Comparison of ENCODE assay signal across 9 mouse cellular contexts in genomic region chr6:139908997-139909669, GRCm38 (mm10).
DNase-seq lines count a peak whose midpoint lies in the region; ATAC-seq lines count a peak whose summit lies in the region.
"Had no signal": no experiment of that assay in that cellular context is flagged by ENCODE, and none has a peak within 500 bp of the region (broad histone marks: within the 10 kb centered on the region; RNA-seq: fewer than 3 reads in every experiment).

No protein-coding gene starts in this region.

- no peaks in the 10 kb centered on the region for H3K9me3 ChIP-seq in embryonic facial prominence, embryonic 15.5 days (replicated peaks)
- H3K9me3 ChIP-seq: heart, embryonic 15.5 days had no signal

- no peak overlapping the region for H3K9ac ChIP-seq in embryonic facial prominence, embryonic 15.5 days
- H3K9ac ChIP-seq: heart, embryonic 15.5 days had no signal

- H3K4me3 ChIP-seq in embryonic facial prominence, embryonic 15.5 days (replicated peaks): no peak overlapping the region
- H3K4me3 ChIP-seq: heart, embryonic 15.5 days had no signal

- H3K36me3 ChIP-seq in embryonic facial prominence, embryonic 15.5 days: no peaks in the 10 kb centered on the region
- H3K36me3 ChIP-seq: heart, embryonic 15.5 days had no signal

- no peak overlapping the region for H3K4me2 ChIP-seq in embryonic facial prominence, embryonic 15.5 days (replicated peaks)
- H3K4me2 ChIP-seq: heart, embryonic 15.5 days had no signal

- no peaks in the 10 kb centered on the region for H3K27me3 ChIP-seq in embryonic facial prominence, embryonic 15.5 days
- H3K27me3 ChIP-seq: heart, embryonic 15.5 days had no signal

- 0 out of 2 replicates have a peak overlapping the region, but pooled peaks have one; percentile 30 for H3K27ac ChIP-seq in embryonic facial prominence, embryonic 15.5 days (replicated peaks)
- H3K27ac ChIP-seq: heart, embryonic 15.5 days had no signal

- peak; percentile 83 for ATAC-seq in embryonic facial prominence, embryonic 15.5 days (ENCODE audit: insufficient number of reproducible peaks, low FRiP score, low TSS enrichment, low read depth)

- H3K4me1 ChIP-seq in embryonic facial prominence, embryonic 15.5 days: peaks cover 5% of the 10 kb centered on the region
- H3K4me1 ChIP-seq: heart, embryonic 15.5 days had no signal

- 21% methylated on average over 12 of the region's 12 CpGs for WGBS in embryonic facial prominence, embryonic 15.5 days

- peak; percentile 19 for DNase-seq in kidney, postnatal 14 days
- DNase-seq in kidney, postnatal 25 days: no peak
- peak; percentile 41 to 56 for DNase-seq in heart, adult 9 months (ENCODE audit: low spot score in 2 of 2)
- peak; percentile 5 for DNase-seq in lung, postnatal 14 days
- DNase-seq in adrenal gland, adult 2 months: no peak
- no peak for DNase-seq in urinary bladder, postnatal 10 days (ENCODE audit: low spot score)
- DNase-seq: right cerebral cortex, postnatal 25 days had no signal

Comparison
In these comparisons a context has a peak if more than half of its experiments do, and no peak if none do; other contexts are left out.
1. DNase-seq: peak in kidney, postnatal 14 days (single experiment), heart, adult 9 months (2 of 2) and lung, postnatal 14 days (single experiment); none in kidney, postnatal 25 days (0 of 2), adrenal gland, adult 2 months (single experiment) and urinary bladder, postnatal 10 days (single experiment).